Mouse (Mus musculus): ENCODE measurements at regions not wholly inside any gene's neighbourhood (a gene's known extent, or its start where the extent isn't known, plus 50 kb on each side); places are given as distances from the start of the nearest gene placed in this dataset.

- DNase-seq: peak; percentile 30 to 45
Observed at GRCm38 (mm10) chr9:52294699-52295098, 126.3 kb upstream of the Zc3h12c start.

- DNase-seq: no peak
Observed at GRCm38 (mm10) chr9:52289069-52289468, 120.7 kb upstream of the Zc3h12c start.

- no peak for DNase-seq
Observed at GRCm38 (mm10) chr9:52287761-52288275, 119.4 kb upstream of the Zc3h12c start.

GRCm38 (mm10) chr9:52287246-52287651, 118.9 kb upstream of the Zc3h12c start:
- peak; percentile 52 to 82 for DNase-seq

- DNase-seq: no peak
Observed at GRCm38 (mm10) chr9:52286104-52286503, 117.7 kb upstream of the Zc3h12c start.

- no peak for DNase-seq
Observed at GRCm38 (mm10) chr9:52283558-52283957, 115.2 kb upstream of the Zc3h12c start.

- no peak for DNase-seq
Observed at GRCm38 (mm10) chr9:52280995-52281394, 112.6 kb upstream of the Zc3h12c start.

- DNase-seq: no peak
Observed at GRCm38 (mm10) chr9:52280556-52280955, 112.2 kb upstream of the Zc3h12c start.

- DNase-seq: no peak
Observed at GRCm38 (mm10) chr9:52278701-52279023, 110.3 kb upstream of the Zc3h12c start.

GRCm38 (mm10) chr9:52277954-52278700, 109.8 kb upstream of the Zc3h12c start:
- no peak for DNase-seq

GRCm38 (mm10) chr9:52273994-52274393, 105.6 kb upstream of the Zc3h12c start:
- no peak for DNase-seq

- no peak for DNase-seq
Observed at GRCm38 (mm10) chr9:52272668-52273067, 104.3 kb upstream of the Zc3h12c start.

GRCm38 (mm10) chr9:52271345-52272116, 103.2 kb upstream of the Zc3h12c start:
- no peak for DNase-seq

GRCm38 (mm10) chr9:52261538-52261937, 93.2 kb upstream of the Zc3h12c start:
- no peak for DNase-seq

GRCm38 (mm10) chr9:52259459-52259858, 91.1 kb upstream of the Zc3h12c start:
- DNase-seq: no peak

GRCm38 (mm10) chr9:52255692-52256091, 87.3 kb upstream of the Zc3h12c start:
- no peak for DNase-seq

GRCm38 (mm10) chr9:52254475-52254874, 86.1 kb upstream of the Zc3h12c start:
- no peak for DNase-seq

- no peak for DNase-seq
Observed at GRCm38 (mm10) chr9:52251455-52251854, 83.1 kb upstream of the Zc3h12c start.

GRCm38 (mm10) chr9:52246712-52247111, 78.3 kb upstream of the Zc3h12c start:
- DNase-seq: no peak

GRCm38 (mm10) chr9:52244081-52244480, 75.7 kb upstream of the Zc3h12c start:
- DNase-seq: no peak

GRCm38 (mm10) chr9:52243032-52243431, 74.7 kb upstream of the Zc3h12c start:
- DNase-seq: no peak

GRCm38 (mm10) chr9:52241577-52241976, 73.2 kb upstream of the Zc3h12c start:
- DNase-seq: no peak

GRCm38 (mm10) chr9:52240585-52241320, 72.4 kb upstream of the Zc3h12c start:
- no peak for DNase-seq

Measured in kidney, postnatal 36 days (tissue).